Mouse (Mus musculus) bone marrow macrophage, adult 2 months (primary cell): ENCODE measurements around the gene Strbp. TPM values are rescaled to one million over a fixed set of nuclear protein-coding genes. Genes with fewer than 3 reads are reported as not detected.

Experiments
- H3K27ac ChIP-seq: 2 replicates; pipeline ENCODE4 v1.5.1; 2012; ENCODE audit warnings: low read depth, low read length; ENCODE audit not compliant: insufficient read depth
- H3K4me1 ChIP-seq: 2 replicates; pipeline ENCODE4 v1.6.1; 2012; ENCODE audit warnings: low read length; ENCODE audit not compliant: control insufficient read depth, insufficient read depth
- H3K4me3 ChIP-seq: 2 replicates; pipeline ENCODE4 v1.5.1; 2012; ENCODE audit warnings: mild to moderate bottlenecking, low read length, moderate library complexity; ENCODE audit not compliant: insufficient read depth
- CTCF ChIP-seq: IDR thresholded peaks from 2 replicates; pipeline ENCODE4 v1.5.1; 2012; ENCODE audit warnings: low read depth, mild to moderate bottlenecking, low read length, moderate library complexity
- POLR2A ChIP-seq: IDR thresholded peaks from 2 replicates; pipeline ENCODE4 v1.6.1; 2012; ENCODE audit warnings: mild to moderate bottlenecking, low read depth, low read length, borderline replicate concordance
- polyA plus RNA-seq: library from polyadenylated mRNA; stranded (reverse); fragments of >200 nt; gene quantifications from 2 replicates; pipeline ENCODE4 v1.2.4, GENCODE M21; 2012; ENCODE audit not compliant: missing spikeins, insufficient read depth, insufficient read length

Gene Strbp
- 4.9 and 6.0 TPM in 2 replicates for polyA plus RNA-seq

GRCm38 (mm10) chr2:37703230-37703954 lies at the start of gene Strbp:
Gene Strbp, minus strand, starts transcription at chr2:37703859.
- Histone ChIP-seq H3K27ac (no peak within 1 kb of the TSS), H3K4me3 (peak within 1 kb of the TSS; percentile 95), H3K4me1 (no peaks in the 10 kb centered on the region)
- TF ChIP-seq CTCF, result no peak
- no peak for TF ChIP-seq POLR2A

GRCm38 (mm10) chr2:37751114-37751513 lies 47.5 kb upstream of the Strbp start:
- no peak for TF ChIP-seq CTCF
- TF ChIP-seq POLR2A, result no peak
- Histone ChIP-seq H3K4me1 (peaks cover 2% of the 10 kb centered on the region; the same call in 1 of the 2 replicates), H3K4me3 (no peak overlapping the region), H3K27ac (no peak overlapping the region)

GRCm38 (mm10) chr2:37749323-37749722 lies 45.7 kb upstream of the Strbp start:
- Histone ChIP-seq H3K4me1 (peaks cover 2% of the 10 kb centered on the region; the same call in 1 of the 2 replicates), H3K4me3 (no peak overlapping the region), H3K27ac (no peak overlapping the region)
- TF ChIP-seq POLR2A (no peak), CTCF (no peak)

GRCm38 (mm10) chr2:37748442-37749066 lies 44.9 kb upstream of the Strbp start:
- no peak overlapping the region for H3K4me3 ChIP-seq
- TF ChIP-seq CTCF (no peak), POLR2A (no peak)
- H3K4me1 ChIP-seq, result peaks cover 2% of the 10 kb centered on the region; the same call in 1 of the 2 replicates
- no peak overlapping the region for H3K27ac ChIP-seq

GRCm38 (mm10) chr2:37747909-37748308 lies 44.2 kb upstream of the Strbp start:
- Histone ChIP-seq H3K27ac (no peak overlapping the region), H3K4me3 (no peak overlapping the region), H3K4me1 (peaks cover 2% of the 10 kb centered on the region; the same call in 1 of the 2 replicates)
- no peak for TF ChIP-seq POLR2A
- no peak for TF ChIP-seq CTCF

DNA sequence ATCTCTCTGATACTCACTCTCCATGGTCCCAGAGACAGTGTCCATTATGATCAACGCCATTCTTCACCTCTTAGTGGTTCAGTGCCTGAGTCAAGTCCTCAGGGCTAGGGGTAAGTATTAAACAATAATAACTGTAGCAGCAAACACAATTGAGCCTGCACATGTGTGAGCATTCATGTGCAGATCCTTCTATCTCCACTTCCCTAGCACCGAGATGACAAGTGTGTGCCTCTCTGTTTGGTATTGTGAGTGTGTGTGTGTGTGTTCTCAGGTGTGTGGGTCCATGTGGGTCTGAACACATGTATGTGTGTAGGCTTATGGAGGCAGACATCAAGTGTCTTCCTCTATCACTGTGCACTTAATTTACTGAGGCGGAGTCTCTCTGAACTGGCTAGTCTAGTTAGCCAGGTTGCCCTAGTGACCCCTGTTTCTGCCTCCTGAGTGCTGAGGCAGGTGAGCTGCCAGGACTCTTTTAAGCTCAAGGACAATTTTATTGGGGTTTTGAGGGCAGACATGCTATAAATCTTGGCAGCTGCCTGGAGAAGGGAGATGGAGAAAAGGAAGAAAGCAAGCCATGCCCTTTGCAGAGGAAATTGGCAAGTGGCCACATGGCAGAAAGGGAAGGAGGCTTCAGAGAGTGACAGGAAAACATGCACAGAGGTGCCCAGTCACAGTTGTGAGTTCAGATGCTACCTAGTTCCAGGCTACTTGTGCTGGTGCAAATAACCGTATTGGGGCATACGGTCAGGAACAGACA lies 42.8 kb upstream of the Strbp start:
- TF ChIP-seq CTCF, result no peak
- TF ChIP-seq POLR2A, result no peak
- Histone ChIP-seq H3K4me3 (no peak overlapping the region), H3K27ac (no peak overlapping the region), H3K4me1 (peaks cover 2% of the 10 kb centered on the region; the same call in 1 of the 2 replicates)

DNA sequence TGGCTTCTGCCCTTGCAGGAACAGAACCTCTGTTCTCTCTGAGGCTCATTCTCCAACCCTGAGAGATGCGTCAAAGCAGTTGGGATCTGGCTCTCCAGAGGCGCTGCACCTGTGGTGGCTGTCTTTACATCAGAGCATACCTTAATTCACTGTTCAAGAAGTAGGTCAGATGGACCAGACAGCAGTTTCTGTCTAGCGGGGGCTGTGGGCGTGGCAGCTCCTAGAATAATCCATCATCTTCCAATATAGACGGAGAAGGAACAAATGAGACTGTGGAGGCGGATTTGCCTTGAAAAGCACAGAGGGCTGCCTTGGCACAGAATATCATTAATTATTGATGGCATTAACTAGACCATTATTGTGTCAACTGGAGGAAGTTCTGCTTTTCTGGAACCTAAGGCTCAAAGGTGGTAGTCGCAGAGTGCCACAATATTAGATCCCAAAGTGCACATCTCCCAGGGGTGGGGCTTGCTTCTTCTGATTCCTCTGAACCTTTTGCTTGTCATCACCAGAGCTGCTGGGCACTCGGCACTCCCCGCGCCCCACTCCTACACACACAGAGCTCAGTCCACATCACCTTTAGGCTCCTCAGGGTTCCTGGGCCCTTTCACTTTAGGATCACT lies 41.2 kb upstream of the Strbp start:
- no peak overlapping the region for H3K4me3 ChIP-seq
- TF ChIP-seq CTCF, result no peak
- TF ChIP-seq POLR2A, result no peak
- H3K27ac ChIP-seq, result no peak overlapping the region

DNA sequence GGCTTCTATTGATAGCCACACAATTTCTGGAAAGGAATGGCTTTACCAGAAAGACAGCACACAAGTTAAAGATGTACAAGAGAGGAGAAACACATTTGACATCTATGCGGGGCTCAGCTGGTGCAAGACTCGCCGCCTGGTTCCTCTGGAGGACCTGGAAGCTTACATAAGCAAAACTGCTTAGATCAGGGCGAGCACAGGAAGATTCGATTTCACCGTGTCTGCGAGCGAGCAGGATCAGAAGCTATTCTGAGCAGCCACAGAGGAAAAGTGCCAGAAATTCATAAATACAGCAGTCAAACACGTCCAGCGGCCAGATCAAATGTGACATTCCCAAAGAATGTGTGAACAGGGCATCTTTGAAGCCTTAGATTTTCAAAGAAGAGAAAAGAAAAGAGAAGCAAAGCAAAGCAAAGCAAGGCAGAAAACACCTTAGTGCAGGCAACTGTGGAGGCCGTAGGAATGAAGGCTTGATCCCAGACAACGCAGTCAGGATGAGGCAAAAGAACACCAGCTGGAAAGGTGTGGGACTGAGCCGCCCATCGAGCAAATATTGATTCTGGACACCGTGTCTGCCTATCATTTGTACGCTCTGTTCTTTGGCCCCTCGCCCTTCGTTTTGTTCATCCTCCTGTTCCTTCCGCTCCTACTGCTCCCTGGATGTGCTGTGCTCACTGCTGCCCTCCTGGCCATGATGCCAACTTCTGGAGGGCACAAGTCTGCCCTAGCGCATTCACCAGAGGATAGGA lies 38.3 kb upstream of the Strbp start:
- Histone ChIP-seq H3K27ac (no peak overlapping the region), H3K4me3 (no peak overlapping the region), H3K4me1 (peaks cover 2% of the 10 kb centered on the region; the same call in 1 of the 2 replicates)
- TF ChIP-seq POLR2A, result no peak
- no peak for TF ChIP-seq CTCF

More for the DNA sequence above, 41.2 kb upstream of the Strbp start:
- H3K4me1 ChIP-seq, result peaks cover 2% of the 10 kb centered on the region; the same call in 1 of the 2 replicates

GRCm38 (mm10) chr2:37735807-37736188 lies 32.1 kb upstream of the Strbp start:
- Histone ChIP-seq H3K4me1 (peaks cover 14% of the 10 kb centered on the region), H3K27ac (no peak overlapping the region), H3K4me3 (no peak overlapping the region)
- TF ChIP-seq POLR2A (no peak), CTCF (no peak)
